Mouse (Mus musculus) hindbrain, embryonic 16.5 days (tissue): ENCODE measurements at regions not wholly inside any gene's neighbourhood (a gene's known extent, or its start where the extent isn't known, plus 50 kb on each side); places are given as distances from the start of the nearest gene placed in this dataset.

Source experiments
- ATAC-seq: fragments of 200-750 bp; cut with Nextera tagmentation; 2 replicates; pipeline ENCODE4 v1.8.0; 2017; ENCODE audit warnings: moderate TSS enrichment, moderate library complexity
- H3K27ac ChIP-seq: fragments of 300-500 bp; sonication (generic); 2 replicates; pipeline ENCODE4 v1.5.1; 2014; ENCODE audit warnings: low read depth, mild to moderate bottlenecking, control low read depth, low read length, moderate library complexity
- H3K27me3 ChIP-seq: fragments of 300-500 bp; sonication (generic); replicated peaks from 2 replicates; pipeline ENCODE4 v1.6.1; 2014; ENCODE audit warnings: low read length; ENCODE audit not compliant: control insufficient read depth, insufficient read depth
- H3K36me3 ChIP-seq: fragments of 300-500 bp; sonication (generic); 2 replicates; pipeline ENCODE4 v1.6.1; 2014; ENCODE audit warnings: mild to moderate bottlenecking, low read length, moderate library complexity, mixed read lengths; ENCODE audit not compliant: control insufficient read depth, insufficient read depth
- H3K4me1 ChIP-seq: fragments of 300-500 bp; sonication (generic); 2 replicates; pipeline ENCODE4 v1.6.1; 2014; ENCODE audit warnings: low read depth, low read length; ENCODE audit not compliant: control insufficient read depth, insufficient read depth
- H3K4me2 ChIP-seq: fragments of 300-500 bp; sonication (generic); 2 replicates; pipeline ENCODE4 v1.6.1; 2014; ENCODE audit warnings: mild to moderate bottlenecking, low read length, control low read depth, moderate library complexity
- H3K4me3 ChIP-seq: fragments of 300-500 bp; sonication (generic); 2 replicates; pipeline ENCODE4 v1.5.1; 2014; ENCODE audit warnings: mild to moderate bottlenecking, low read length, control low read depth, moderate library complexity
- H3K9ac ChIP-seq: fragments of 300-500 bp; sonication (generic); 2 replicates; pipeline ENCODE4 v1.6.1; 2014; ENCODE audit warnings: low read depth, mild to moderate bottlenecking, control low read depth, low read length, moderate library complexity
- H3K9me3 ChIP-seq: fragments of 300-500 bp; sonication (generic); 2 replicates; pipeline ENCODE4 v1.6.1; 2014; ENCODE audit warnings: mild to moderate bottlenecking, low read length, moderate library complexity; ENCODE audit not compliant: control insufficient read depth
- WGBS: fragments of 180-500 bp; shearing (Covaris S2); extraction: QIAGEN DNeasy Blood & Tissue Kit; methylation state at CpG from one replicate; pipeline ENCODE4 v1.1.7; 2014; 5-methylcytosine and 5-hydroxymethylcytosine counted together

DNA sequence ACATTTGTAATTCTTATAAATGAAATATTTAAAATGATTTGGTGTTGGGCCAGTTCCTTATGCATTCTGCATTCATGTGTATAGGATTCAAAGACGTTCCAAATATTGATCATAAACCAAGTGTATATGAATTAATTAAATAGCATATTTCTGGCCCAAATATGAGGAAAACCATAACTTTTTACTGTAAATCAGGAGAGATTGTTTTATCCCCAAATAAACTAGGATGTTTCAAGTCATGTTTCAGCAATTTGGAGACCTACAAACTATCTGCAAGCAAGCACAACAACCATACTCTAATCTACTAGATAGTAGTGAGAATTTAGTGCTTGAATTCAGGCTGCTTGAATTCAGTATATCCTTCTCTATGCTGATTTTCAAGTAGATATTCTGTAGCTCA, 231.3 kb downstream of the Mef2c start:
- Histone ChIP-seq H3K4me3 (peak overlapping the region; percentile 43), H3K9me3 (no peaks in the 10 kb centered on the region), H3K36me3 (no peaks in the 10 kb centered on the region; the same call in 1 of the 2 replicates), H3K4me2 (peak overlapping the region; percentile 61), H3K4me1 (no peaks in the 10 kb centered on the region), H3K27ac (no peak overlapping the region), H3K9ac (peak overlapping the region; percentile 29; the same call in 1 of the 2 replicates), H3K27me3 (no peaks in the 10 kb centered on the region)
- ATAC-seq = no peak
- 12% methylated on average over 1 of the region's 1 CpGs for WGBS

DNA sequence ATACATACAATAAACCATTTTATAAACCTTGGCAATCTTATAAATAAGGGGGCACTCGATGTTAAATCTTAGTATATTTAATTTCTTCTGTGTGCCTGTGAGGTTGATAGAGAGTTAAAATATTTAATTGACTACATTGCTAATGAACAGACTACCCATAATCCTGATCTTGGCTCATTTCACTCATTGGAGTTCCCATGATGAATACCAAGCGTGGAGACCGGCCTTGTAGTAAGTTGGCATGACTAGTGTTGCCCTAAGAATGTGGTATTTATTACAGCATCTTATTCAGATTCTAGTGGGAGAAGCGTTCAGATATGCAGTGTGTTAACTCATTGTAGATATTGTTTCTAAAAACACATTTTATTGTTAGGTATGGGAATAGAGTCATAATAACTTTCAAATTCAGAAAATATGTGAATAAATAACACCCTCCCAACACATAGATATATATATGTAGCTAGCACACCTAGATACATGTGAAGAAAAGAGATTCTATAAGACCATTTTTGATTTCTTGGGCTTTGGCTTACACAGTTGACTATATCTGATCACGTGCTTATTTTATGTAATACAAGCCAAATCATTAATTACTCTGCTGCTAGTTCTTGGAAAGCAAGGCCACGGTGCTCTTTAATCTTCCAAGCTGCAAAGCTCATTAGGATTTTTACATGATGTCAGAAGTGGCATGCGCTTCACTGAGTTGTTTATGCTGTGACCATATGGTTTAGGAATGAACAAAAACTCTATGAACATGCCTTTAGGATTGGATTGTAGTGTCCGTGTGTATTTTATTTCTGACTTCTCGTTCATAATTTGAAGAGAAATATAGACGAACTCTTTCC, 232.0 kb downstream of the Mef2c start:
- no peak for ATAC-seq
- H3K4me1 ChIP-seq = no peaks in the 10 kb centered on the region
- peak overlapping the region; percentile 61 for H3K4me2 ChIP-seq
- no peaks in the 10 kb centered on the region for H3K9me3 ChIP-seq
- H3K27ac ChIP-seq = peak overlapping the region; percentile 77
- H3K4me3 ChIP-seq = peak overlapping the region; percentile 43
- no peaks in the 10 kb centered on the region; the same call in 1 of the 2 replicates for H3K36me3 ChIP-seq
- 13% methylated on average over 10 of the region's 10 CpGs for WGBS
- peak overlapping the region; percentile 63 for H3K9ac ChIP-seq
- no peaks in the 10 kb centered on the region for H3K27me3 ChIP-seq

DNA sequence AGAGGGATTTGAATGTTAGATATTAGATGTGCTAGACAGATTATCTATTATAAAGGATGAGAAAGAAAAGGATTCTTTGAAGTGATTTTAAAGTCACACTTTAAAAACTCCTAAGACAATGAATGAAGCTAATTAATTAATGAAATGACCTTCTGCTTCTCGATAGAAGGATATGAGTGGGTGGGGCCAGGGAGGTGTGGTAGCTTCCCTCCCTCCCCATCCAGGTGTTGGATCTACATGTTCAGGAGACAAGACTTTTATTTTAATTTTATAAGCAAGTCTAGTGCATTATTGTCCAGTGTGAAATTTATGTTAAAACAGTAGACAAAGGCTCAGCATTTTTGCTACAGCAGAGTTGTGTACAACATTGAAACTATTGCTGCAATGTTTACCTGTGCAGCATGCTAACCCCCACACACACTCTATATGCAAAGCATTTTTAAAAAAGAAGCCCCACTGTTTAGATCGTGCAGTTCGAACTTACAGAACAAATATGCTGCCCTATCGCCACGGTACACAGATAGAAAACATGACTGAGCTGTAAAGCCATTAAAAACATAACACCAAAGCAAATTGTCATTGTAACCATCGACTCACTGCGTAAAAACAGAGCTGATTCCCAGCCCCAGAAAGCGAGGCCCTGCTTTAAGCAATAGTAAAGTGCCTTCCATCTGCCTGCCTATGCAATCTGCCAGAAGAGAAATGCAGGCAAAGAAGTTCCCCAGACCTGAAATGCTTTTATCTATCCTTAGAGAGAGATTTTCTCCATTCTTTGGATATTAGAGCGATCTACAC, 233.4 kb downstream of the Mef2c start:
- H3K4me2 ChIP-seq = peak overlapping the region; percentile 60
- peak overlapping the region; percentile 74 for H3K9ac ChIP-seq
- H3K4me1 ChIP-seq = no peaks in the 10 kb centered on the region; the same call in 1 of the 2 replicates
- peak overlapping the region; percentile 90 for H3K27ac ChIP-seq
- ATAC-seq = no peak
- H3K27me3 ChIP-seq = no peaks in the 10 kb centered on the region
- WGBS = 3% methylated on average over 9 of the region's 9 CpGs
- peak overlapping the region; percentile 52 for H3K4me3 ChIP-seq
- H3K36me3 ChIP-seq = no peaks in the 10 kb centered on the region; the same call in 1 of the 2 replicates
- no peaks in the 10 kb centered on the region for H3K9me3 ChIP-seq

DNA sequence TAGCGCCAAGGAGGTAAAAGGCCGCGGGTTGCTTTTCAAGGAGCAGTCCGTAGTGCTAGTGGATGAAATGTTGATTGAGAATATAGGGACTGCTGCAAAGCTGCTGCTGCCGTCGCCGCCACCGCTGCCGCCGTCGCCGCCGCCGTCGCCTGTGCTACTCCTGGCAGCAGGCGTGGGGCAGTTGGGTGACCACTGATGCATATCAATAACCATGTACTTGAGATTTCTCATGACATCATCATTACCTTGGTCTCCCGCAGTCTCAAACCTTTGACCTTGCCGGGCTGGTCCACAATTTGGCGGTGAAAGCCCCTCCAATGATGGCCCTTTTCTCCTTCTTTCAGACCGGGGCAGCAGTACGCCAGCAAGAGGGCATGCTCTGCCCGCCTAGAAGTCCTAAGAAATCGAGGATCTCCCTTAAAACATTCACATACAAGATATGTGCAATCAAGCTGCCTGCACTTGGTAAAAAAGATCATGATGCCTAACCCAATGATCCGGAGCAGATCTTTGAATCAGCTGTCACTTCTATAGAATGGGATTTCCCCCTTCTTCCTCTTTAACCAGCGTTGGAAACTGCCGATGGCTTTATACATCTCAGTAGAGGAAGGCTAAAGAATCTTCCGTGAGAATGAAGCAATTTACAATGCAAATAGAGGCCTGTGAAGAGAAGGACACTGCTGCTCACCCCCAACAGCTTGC, 234.1 kb downstream of the Mef2c start:
- Histone ChIP-seq H3K27ac (peak overlapping the region; percentile 90), H3K9me3 (no peaks in the 10 kb centered on the region), H3K4me3 (peak overlapping the region; percentile 52), H3K4me2 (peak overlapping the region; percentile 60), H3K9ac (peak overlapping the region; percentile 74), H3K27me3 (no peaks in the 10 kb centered on the region), H3K36me3 (no peaks in the 10 kb centered on the region; the same call in 1 of the 2 replicates), H3K4me1 (no peaks in the 10 kb centered on the region; the same call in 1 of the 2 replicates)
- no peak for ATAC-seq
- under 1% methylated on average over 27 of the region's 27 CpGs for WGBS

DNA sequence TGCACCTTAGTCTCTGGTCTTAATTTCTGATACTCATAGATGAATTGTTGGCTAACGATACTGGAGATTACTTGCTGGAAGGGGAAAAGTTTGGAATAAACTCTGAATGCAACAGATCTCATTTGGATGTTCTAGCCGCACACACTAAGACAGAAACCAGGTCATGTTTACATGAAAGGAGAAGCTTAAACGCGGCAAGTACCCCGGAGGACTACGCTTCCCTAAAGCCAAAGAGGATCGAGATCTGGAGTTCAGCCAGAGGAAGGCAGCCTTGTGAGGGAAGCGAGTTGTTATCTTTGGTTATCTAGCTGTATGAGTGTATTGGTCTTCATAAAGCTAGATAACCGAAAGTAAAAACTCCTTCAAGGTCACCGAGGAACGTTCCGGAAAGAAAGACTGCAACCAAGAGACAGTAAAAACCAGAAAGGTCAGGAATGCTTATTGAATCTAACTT, 234.7 kb downstream of the Mef2c start:
- Histone ChIP-seq H3K9me3 (no peaks in the 10 kb centered on the region), H3K36me3 (no peaks in the 10 kb centered on the region; the same call in 1 of the 2 replicates), H3K4me1 (no peaks in the 10 kb centered on the region; the same call in 1 of the 2 replicates), H3K27me3 (no peaks in the 10 kb centered on the region), H3K9ac (peak overlapping the region; percentile 74), H3K4me3 (peak overlapping the region; percentile 52), H3K27ac (peak overlapping the region; percentile 90), H3K4me2 (peak overlapping the region; percentile 60)
- WGBS = 2% methylated on average over 12 of the region's 12 CpGs
- no peak for ATAC-seq

DNA sequence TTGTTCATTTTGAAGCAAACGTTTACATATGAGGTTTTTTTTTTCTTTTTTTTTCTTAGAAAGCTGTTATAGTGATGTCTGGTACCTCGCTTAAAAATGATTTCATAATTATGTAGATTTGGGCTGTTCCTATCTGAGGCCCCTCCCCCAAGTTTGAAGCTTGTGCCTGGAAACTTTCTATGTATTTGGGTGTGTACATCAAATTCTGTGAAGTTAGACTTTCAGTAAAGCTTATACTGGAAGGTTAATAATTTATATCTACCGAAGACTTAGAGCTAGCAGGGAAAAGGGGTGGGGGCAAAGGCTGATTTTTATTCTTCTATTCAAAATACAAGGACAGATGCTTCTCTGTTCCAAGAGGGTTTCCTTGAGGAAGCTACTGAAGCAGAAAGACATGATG, 235.3 kb downstream of the Mef2c start:
- no peaks in the 10 kb centered on the region for H3K27me3 ChIP-seq
- H3K4me2 ChIP-seq = peak overlapping the region; percentile 60
- peak overlapping the region; percentile 74 for H3K9ac ChIP-seq
- H3K27ac ChIP-seq = peak overlapping the region; percentile 90
- 1% methylated on average over 3 of the region's 3 CpGs for WGBS
- peak overlapping the region; percentile 52 for H3K4me3 ChIP-seq
- no peaks in the 10 kb centered on the region; the same call in 1 of the 2 replicates for H3K4me1 ChIP-seq
- no peaks in the 10 kb centered on the region for H3K9me3 ChIP-seq
- ATAC-seq = no peak
- no peaks in the 10 kb centered on the region; the same call in 1 of the 2 replicates for H3K36me3 ChIP-seq

DNA sequence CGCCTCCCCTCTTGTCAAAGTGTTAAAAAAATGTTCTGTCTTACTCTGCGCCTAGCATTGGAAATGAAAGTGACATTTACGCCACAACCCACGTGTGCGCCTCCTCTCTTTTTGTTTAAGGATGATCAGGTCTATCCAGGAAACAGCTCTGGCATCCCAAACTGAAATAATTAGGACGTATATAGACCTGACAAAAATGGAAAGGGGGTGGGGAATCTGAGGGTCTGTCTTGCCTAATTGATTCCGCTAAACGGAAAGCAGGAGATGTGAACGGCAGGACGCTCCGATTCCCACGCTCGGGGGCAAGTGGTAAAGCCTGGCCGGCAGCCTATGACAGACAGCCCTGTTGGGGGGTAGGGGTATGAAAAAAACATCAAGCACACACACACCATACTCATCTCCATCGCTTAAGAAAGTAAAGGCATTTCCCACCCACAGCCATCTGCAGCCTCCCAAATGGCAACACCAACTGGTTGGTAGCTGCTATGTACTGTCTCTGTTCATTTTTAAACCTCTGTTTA, 235.8 kb downstream of the Mef2c start:
- Histone ChIP-seq H3K9ac (peak overlapping the region; percentile 74), H3K4me1 (peaks cover 2% of the 10 kb centered on the region; the same call in 1 of the 2 replicates), H3K27ac (peak overlapping the region; percentile 90), H3K36me3 (no peaks in the 10 kb centered on the region; the same call in 1 of the 2 replicates), H3K4me2 (peak overlapping the region; percentile 60), H3K9me3 (no peaks in the 10 kb centered on the region), H3K4me3 (peak overlapping the region; percentile 52), H3K27me3 (no peaks in the 10 kb centered on the region)
- ATAC-seq = peak; percentile 82
- 1% methylated on average over 15 of the region's 15 CpGs for WGBS

DNA sequence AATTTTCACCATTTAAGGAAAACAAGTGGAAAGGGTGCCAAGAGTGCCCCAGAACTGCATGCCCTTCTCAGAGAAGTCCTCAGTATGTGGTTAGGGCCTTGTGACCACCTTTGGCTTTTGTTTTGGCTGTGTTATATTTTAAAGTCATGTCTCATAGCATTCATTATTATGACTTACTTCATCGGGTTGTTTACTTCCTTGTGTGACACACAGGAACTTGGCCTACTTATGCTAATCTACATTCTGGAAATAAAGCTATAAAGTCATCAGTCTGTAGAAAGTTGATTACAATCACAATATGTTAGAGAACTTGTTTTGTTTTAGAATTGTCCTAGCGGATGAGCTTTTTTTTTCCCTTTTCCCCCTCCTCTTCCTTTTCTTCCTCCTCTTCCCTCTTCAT, 236.3 kb downstream of the Mef2c start:
- H3K27me3 ChIP-seq = no peaks in the 10 kb centered on the region
- no peaks in the 10 kb centered on the region for H3K9me3 ChIP-seq
- H3K4me3 ChIP-seq = peak overlapping the region; percentile 52
- peak overlapping the region; percentile 74 for H3K9ac ChIP-seq
- peak overlapping the region; percentile 60 for H3K4me2 ChIP-seq
- peak overlapping the region; percentile 90 for H3K27ac ChIP-seq
- H3K36me3 ChIP-seq = no peaks in the 10 kb centered on the region; the same call in 1 of the 2 replicates
- H3K4me1 ChIP-seq = peaks cover 2% of the 10 kb centered on the region; the same call in 1 of the 2 replicates
- 11% methylated on average over 2 of the region's 2 CpGs for WGBS
- no peak for ATAC-seq
